Mouse (Mus musculus) cerebellum, adult (tissue): ENCODE data around the gene Slit2.

Experiments used
- ATAC-seq: cut with Nextera tagmentation; 2 replicates; pipeline ENCODE4 v1.9.2; 2017; ENCODE audit warnings: mild to moderate bottlenecking, moderate library complexity, mixed read lengths; ENCODE audit not compliant: insufficient number of reproducible peaks, low FRiP score, low TSS enrichment

The Slit2 gene

DNA sequence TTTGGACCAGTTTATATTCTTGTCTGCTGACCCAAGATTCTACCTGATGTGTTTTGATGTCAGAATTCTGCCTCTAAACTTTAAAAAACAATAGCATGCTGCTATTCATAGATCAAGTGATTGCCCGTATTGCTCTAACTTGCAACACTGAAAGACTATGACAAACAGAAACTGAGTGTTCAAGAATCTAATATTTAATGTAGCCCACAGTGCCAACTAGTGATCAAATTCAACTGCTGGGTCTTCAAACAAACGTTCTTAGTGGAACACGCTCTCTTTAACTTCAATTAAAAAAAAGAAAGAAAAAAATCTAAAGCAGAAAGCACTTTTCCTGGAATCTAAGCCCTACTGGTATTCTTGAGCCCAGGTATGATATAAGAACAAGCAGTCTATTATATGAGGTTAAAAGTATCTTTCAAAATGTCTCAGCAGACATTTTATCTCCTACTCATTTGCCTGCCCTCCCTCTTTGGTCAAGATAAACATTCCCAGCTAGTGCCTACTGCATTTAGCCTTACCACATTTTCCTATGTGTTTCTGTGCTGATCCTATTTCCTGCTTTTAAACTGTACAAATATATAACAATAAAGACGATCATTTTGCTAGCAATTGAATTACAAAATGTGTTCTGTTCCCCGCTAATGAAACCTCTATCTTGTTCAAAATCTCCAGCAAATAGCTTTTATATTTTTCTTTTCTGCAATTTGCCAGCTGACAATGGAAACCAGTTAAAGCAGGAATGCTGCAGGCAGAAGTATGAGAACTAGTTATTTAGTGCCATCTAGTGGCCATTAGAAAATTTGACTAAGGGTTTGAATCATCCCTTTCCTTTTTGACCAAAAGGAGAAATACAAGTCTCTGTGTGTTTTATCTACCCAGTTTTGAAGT is 362.4 kb downstream of the Slit2 start:
- ATAC-seq: no peak

- no peak for ATAC-seq
These were observed 363.2 kb downstream of the Slit2 start for GRCm38 (mm10) chr5:48345983-48346648.

DNA sequence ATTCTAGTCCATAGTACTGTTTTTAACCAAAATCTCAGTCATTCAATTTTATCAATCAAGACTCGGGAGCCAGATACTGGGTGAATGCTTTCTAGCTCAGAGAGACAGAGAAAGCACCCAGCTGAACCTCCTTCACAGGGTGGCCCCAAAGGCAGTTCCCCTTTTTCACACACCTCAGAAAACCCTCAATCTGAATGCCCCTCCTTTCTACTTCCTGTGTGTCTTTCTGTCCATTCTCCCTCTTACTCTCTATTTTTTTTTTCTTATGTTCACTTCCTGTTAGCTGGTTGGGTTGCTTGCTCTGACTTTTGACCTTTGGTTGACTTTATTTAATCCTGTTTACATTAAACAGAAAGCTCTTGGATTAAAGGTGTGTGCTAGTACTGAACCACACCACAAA is 366.4 kb downstream of the Slit2 start:
- no peak for ATAC-seq
